Mouse (Mus musculus): Measurements from ENCODE around the gene Gm14180. TPM values are rescaled to one million over a fixed set of nuclear protein-coding genes. Genes with fewer than 3 reads are reported as not detected.
"Not testable (repeated sequence)": the region's sequence is repeated elsewhere in the genome, so short reads cannot be mapped to it uniquely, and the experiment has no call there.

The Gm14180 gene
- not detected in 2 replicates for polyA plus RNA-seq (2015; fragmentation: Nextera tagmentation; extraction: Ambion mirVana)

DNA sequence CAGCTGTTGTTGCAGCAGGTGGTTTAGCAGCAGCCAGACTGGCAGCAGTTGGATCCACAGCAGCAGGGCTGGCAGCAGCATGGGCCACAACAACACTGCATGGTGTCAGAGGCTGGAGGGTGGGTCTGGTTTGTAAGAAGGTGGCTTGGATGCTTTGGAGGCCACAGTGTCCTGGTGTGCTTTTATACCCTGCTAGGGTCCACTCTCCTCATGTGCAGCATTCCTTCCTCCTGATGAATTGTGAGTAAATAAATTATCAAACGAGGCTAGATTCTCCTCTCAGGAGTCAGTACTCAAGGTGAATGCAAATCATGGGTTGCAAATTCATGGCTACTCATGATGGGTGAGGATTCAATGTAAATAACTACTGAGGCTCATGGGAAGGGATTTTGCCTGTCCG lies at the start of gene Gm14180:
Gm14180 (minus strand) TSS at position 101 of the 400 bp plus-strand sequence.
- Histone ChIP-seq H3K27me3 (ENCODE audit: control insufficient read depth, insufficient read depth, low read length) (no peaks in the 10 kb centered on the region), H3K9ac (ENCODE audit: low read length) (no peak within 1 kb of the TSS), H3K9me3 (replicated peaks; ENCODE audit: control insufficient read depth, low read length) (no peaks in the 10 kb centered on the region), H3K4me1 (ENCODE audit: control insufficient read depth, insufficient read depth, low read length) (no peaks in the 10 kb centered on the region), H3K27ac (ENCODE audit: low read length) (no peak within 1 kb of the TSS), H3K4me3 (ENCODE audit: low read length) (no peak within 1 kb of the TSS), H3K36me3 (ENCODE audit: control insufficient read depth, insufficient read depth) (no peaks in the 10 kb centered on the region), H3K4me2 (ENCODE audit: low read depth, low read length) (no peak within 1 kb of the TSS)
- 55% methylated on average over 2 of the region's 2 CpGs for WGBS
- ATAC-seq (replicated peaks; ENCODE audit: extremely low read depth, insufficient read depth, low FRiP score): no peak

GRCm38 (mm10) chr11:99780604-99781003 lies 46.5 kb upstream of the Gm14180 start, which contains the start of gene Krtap4-8:
Gene Krtap4-8, minus strand, starts transcription at chr11:99780704.
- no peaks in the 10 kb centered on the region for H3K4me1 ChIP-seq (ENCODE audit: control insufficient read depth, insufficient read depth, low read length)
- H3K27ac ChIP-seq (ENCODE audit: low read length): no peak within 1 kb of the TSS
- no peaks in the 10 kb centered on the region for H3K27me3 ChIP-seq (ENCODE audit: control insufficient read depth, insufficient read depth, low read length)
- WGBS: 93% methylated on average over 2 of the region's 2 CpGs
- H3K36me3 ChIP-seq (ENCODE audit: control insufficient read depth, insufficient read depth): no peaks in the 10 kb centered on the region
- H3K4me3 ChIP-seq (ENCODE audit: low read length): no peak within 1 kb of the TSS
- H3K4me2 ChIP-seq (ENCODE audit: low read depth, low read length): no peak within 1 kb of the TSS
- no peaks in the 10 kb centered on the region for H3K9me3 ChIP-seq (replicated peaks; ENCODE audit: control insufficient read depth, low read length)
- no peak within 1 kb of the TSS for H3K9ac ChIP-seq (ENCODE audit: low read length)
- ATAC-seq (replicated peaks; ENCODE audit: extremely low read depth, insufficient read depth, low FRiP score): no peak

GRCm38 (mm10) chr11:99778401-99778800 lies 44.3 kb upstream of the Gm14180 start:
- Histone ChIP-seq H3K4me3 (ENCODE audit: low read length) (no peak overlapping the region), H3K9me3 (replicated peaks; ENCODE audit: control insufficient read depth, low read length) (no peaks in the 10 kb centered on the region), H3K4me1 (ENCODE audit: control insufficient read depth, insufficient read depth, low read length) (no peaks in the 10 kb centered on the region), H3K4me2 (ENCODE audit: low read depth, low read length) (no peak overlapping the region), H3K36me3 (ENCODE audit: control insufficient read depth, insufficient read depth) (no peaks in the 10 kb centered on the region), H3K27ac (ENCODE audit: low read length) (no peak overlapping the region), H3K27me3 (ENCODE audit: control insufficient read depth, insufficient read depth, low read length) (no peaks in the 10 kb centered on the region), H3K9ac (ENCODE audit: low read length) (no peak overlapping the region)
- 67% methylated on average over 7 of the region's 7 CpGs for WGBS
- ATAC-seq (replicated peaks; ENCODE audit: extremely low read depth, insufficient read depth, low FRiP score): no peak

GRCm38 (mm10) chr11:99772813-99773212 lies 38.7 kb upstream of the Gm14180 start, which contains the start of gene Gm11595:
Gene Gm11595, minus strand, starts transcription at chr11:99772913.
- not testable (repeated sequence) for H3K4me3 ChIP-seq (ENCODE audit: low read length); H3K27me3 ChIP-seq (ENCODE audit: control insufficient read depth, insufficient read depth, low read length); H3K9me3 ChIP-seq (replicated peaks; ENCODE audit: control insufficient read depth, low read length); H3K9ac ChIP-seq (ENCODE audit: low read length); H3K4me2 ChIP-seq (ENCODE audit: low read depth, low read length); H3K4me1 ChIP-seq (ENCODE audit: control insufficient read depth, insufficient read depth, low read length); H3K27ac ChIP-seq (ENCODE audit: low read length); ATAC-seq (replicated peaks; ENCODE audit: extremely low read depth, insufficient read depth, low FRiP score); H3K36me3 ChIP-seq (ENCODE audit: control insufficient read depth, insufficient read depth)

GRCm38 (mm10) chr11:99768410-99768809 lies 34.3 kb upstream of the Gm14180 start:
- no peaks in the 10 kb centered on the region for H3K36me3 ChIP-seq (ENCODE audit: control insufficient read depth, insufficient read depth)
- H3K4me2 ChIP-seq (ENCODE audit: low read depth, low read length): no peak overlapping the region
- ATAC-seq (replicated peaks; ENCODE audit: extremely low read depth, insufficient read depth, low FRiP score): no peak
- H3K27me3 ChIP-seq (ENCODE audit: control insufficient read depth, insufficient read depth, low read length): no peaks in the 10 kb centered on the region
- H3K9ac ChIP-seq (ENCODE audit: low read length): no peak overlapping the region
- no peak overlapping the region for H3K27ac ChIP-seq (ENCODE audit: low read length)
- 63% methylated on average over 2 of the region's 2 CpGs for WGBS
- H3K4me1 ChIP-seq (ENCODE audit: control insufficient read depth, insufficient read depth, low read length): no peaks in the 10 kb centered on the region
- no peak overlapping the region for H3K4me3 ChIP-seq (ENCODE audit: low read length)
- no peaks in the 10 kb centered on the region for H3K9me3 ChIP-seq (replicated peaks; ENCODE audit: control insufficient read depth, low read length)

GRCm38 (mm10) chr11:99758877-99759276 lies 24.8 kb upstream of the Gm14180 start:
- Histone ChIP-seq H3K4me3 (ENCODE audit: low read length) (no peak overlapping the region), H3K27ac (ENCODE audit: low read length) (no peak overlapping the region), H3K9me3 (replicated peaks; ENCODE audit: control insufficient read depth, low read length) (no peaks in the 10 kb centered on the region), H3K27me3 (ENCODE audit: control insufficient read depth, insufficient read depth, low read length) (no peaks in the 10 kb centered on the region), H3K4me2 (ENCODE audit: low read depth, low read length) (no peak overlapping the region), H3K4me1 (ENCODE audit: control insufficient read depth, insufficient read depth, low read length) (no peaks in the 10 kb centered on the region), H3K9ac (ENCODE audit: low read length) (no peak overlapping the region), H3K36me3 (ENCODE audit: control insufficient read depth, insufficient read depth) (no peaks in the 10 kb centered on the region)
- no peak for ATAC-seq (replicated peaks; ENCODE audit: extremely low read depth, insufficient read depth, low FRiP score)
- WGBS: 69% methylated on average over 1 of the region's 1 CpGs

- no peaks in the 10 kb centered on the region for H3K9me3 ChIP-seq (replicated peaks; ENCODE audit: control insufficient read depth, low read length)
- H3K27me3 ChIP-seq (ENCODE audit: control insufficient read depth, insufficient read depth, low read length): no peaks in the 10 kb centered on the region
- 68% methylated on average over 3 of the region's 3 CpGs for WGBS
- no peak for ATAC-seq (replicated peaks; ENCODE audit: extremely low read depth, insufficient read depth, low FRiP score)
- no peak overlapping the region for H3K4me2 ChIP-seq (ENCODE audit: low read depth, low read length)
- no peak overlapping the region for H3K9ac ChIP-seq (ENCODE audit: low read length)
- no peak overlapping the region for H3K27ac ChIP-seq (ENCODE audit: low read length)
- no peak overlapping the region for H3K4me3 ChIP-seq (ENCODE audit: low read length)
- no peaks in the 10 kb centered on the region for H3K36me3 ChIP-seq (ENCODE audit: control insufficient read depth, insufficient read depth)
- no peaks in the 10 kb centered on the region for H3K4me1 ChIP-seq (ENCODE audit: control insufficient read depth, insufficient read depth, low read length)
These were observed 9.9 kb upstream of the Gm14180 start for GRCm38 (mm10) chr11:99743985-99744384.

DNA sequence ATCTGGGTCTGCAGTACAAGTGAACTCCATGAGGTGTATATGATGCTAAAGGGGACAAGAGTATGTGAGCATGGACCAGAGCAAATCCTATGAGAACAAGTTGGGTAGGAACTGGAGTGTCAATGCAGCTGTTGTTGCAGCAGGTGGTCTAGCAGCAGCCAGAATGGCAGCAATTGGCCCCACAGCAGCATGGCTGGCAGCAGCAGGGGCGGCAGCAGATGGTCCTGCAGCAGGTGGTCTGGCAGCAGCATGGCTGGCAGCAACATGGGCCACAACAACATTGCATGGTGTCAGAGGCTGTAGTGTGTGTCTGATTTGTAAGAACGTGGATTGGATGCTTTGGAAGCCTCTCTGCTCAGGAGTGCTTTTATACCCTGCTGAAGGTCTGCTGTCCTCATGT lies 10.0 kb downstream of the Gm14180 start:
- H3K27me3 ChIP-seq (ENCODE audit: control insufficient read depth, insufficient read depth, low read length): no peaks in the 10 kb centered on the region
- no peaks in the 10 kb centered on the region for H3K4me1 ChIP-seq (ENCODE audit: control insufficient read depth, insufficient read depth, low read length)
- no peaks in the 10 kb centered on the region for H3K36me3 ChIP-seq (ENCODE audit: control insufficient read depth, insufficient read depth)
- ATAC-seq (replicated peaks; ENCODE audit: extremely low read depth, insufficient read depth, low FRiP score): no peak
- H3K9me3 ChIP-seq (replicated peaks; ENCODE audit: control insufficient read depth, low read length): no peaks in the 10 kb centered on the region
- WGBS: 67% methylated on average over 2 of the region's 2 CpGs
- H3K4me3 ChIP-seq (ENCODE audit: low read length): no peak overlapping the region
- H3K9ac ChIP-seq (ENCODE audit: low read length): no peak overlapping the region
- H3K4me2 ChIP-seq (ENCODE audit: low read depth, low read length): no peak overlapping the region
- H3K27ac ChIP-seq (ENCODE audit: low read length): no peak overlapping the region

DNA sequence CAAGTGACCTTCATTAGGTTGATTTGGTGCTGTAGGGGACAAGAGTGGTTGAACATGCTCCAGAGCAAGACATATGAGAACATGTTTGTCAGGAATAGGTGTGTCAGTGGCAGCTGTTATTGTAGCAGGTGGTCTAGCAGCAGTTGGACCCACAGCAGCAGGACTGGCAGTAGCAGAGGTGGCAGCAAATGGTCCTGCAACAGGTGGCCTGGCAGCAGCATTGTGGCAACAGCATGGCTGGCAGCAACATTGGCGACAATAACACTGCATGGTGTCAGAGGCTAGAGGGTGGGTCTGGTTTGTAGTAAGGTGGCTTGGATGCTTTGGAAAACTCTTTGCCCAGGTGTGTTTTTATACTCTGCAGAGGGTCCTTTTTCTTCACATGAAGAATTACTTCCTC lies 15.3 kb downstream of the Gm14180 start:
- Histone ChIP-seq H3K4me1 (ENCODE audit: control insufficient read depth, insufficient read depth, low read length) (no peaks in the 10 kb centered on the region), H3K9me3 (replicated peaks; ENCODE audit: control insufficient read depth, low read length) (no peaks in the 10 kb centered on the region), H3K27ac (ENCODE audit: low read length) (no peak overlapping the region), H3K9ac (ENCODE audit: low read length) (no peak overlapping the region), H3K36me3 (ENCODE audit: control insufficient read depth, insufficient read depth) (no peaks in the 10 kb centered on the region), H3K4me3 (ENCODE audit: low read length) (no peak overlapping the region), H3K4me2 (ENCODE audit: low read depth, low read length) (no peak overlapping the region), H3K27me3 (ENCODE audit: control insufficient read depth, insufficient read depth, low read length) (no peaks in the 10 kb centered on the region)
- 47% methylated on average over 1 of the region's 1 CpGs for WGBS
- ATAC-seq (replicated peaks; ENCODE audit: extremely low read depth, insufficient read depth, low FRiP score): no peak

- Histone ChIP-seq H3K27ac (ENCODE audit: low read length) (no peak within 1 kb of the TSS), H3K4me2 (ENCODE audit: low read depth, low read length) (no peak within 1 kb of the TSS), H3K9me3 (replicated peaks; ENCODE audit: control insufficient read depth, low read length) (no peaks in the 10 kb centered on the region), H3K36me3 (ENCODE audit: control insufficient read depth, insufficient read depth) (no peaks in the 10 kb centered on the region), H3K4me3 (ENCODE audit: low read length) (no peak within 1 kb of the TSS), H3K27me3 (ENCODE audit: control insufficient read depth, insufficient read depth, low read length) (no peaks in the 10 kb centered on the region), H3K9ac (ENCODE audit: low read length) (no peak within 1 kb of the TSS), H3K4me1 (ENCODE audit: control insufficient read depth, insufficient read depth, low read length) (no peaks in the 10 kb centered on the region)
- 61% methylated on average over 1 of the region's 1 CpGs for WGBS
- ATAC-seq (replicated peaks; ENCODE audit: extremely low read depth, insufficient read depth, low FRiP score): no peak
These were observed 43.6 kb downstream of the Gm14180 start, which contains the start of gene Gm14190 for GRCm38 (mm10) chr11:99690463-99690862. Gene Gm14190, minus strand, starts transcription at chr11:99690740.

Data from heart, embryonic 16.5 days (tissue).